Mouse (Mus musculus) CH12F3 (cell line): ENCODE data around the gene Galt.
"Not testable (repeated sequence)": the region's sequence is repeated elsewhere in the genome, so short reads cannot be mapped to it uniquely, and the experiment has no call there.

Experiments
- in situ Hi-C: fragments of 300-500 bp; cut with MboI; formaldehyde crosslinking; loops from 2 replicates; pipeline ENCODE4 v1.14.3; 2020; ENCODE audit warnings: low sequenced_read_pairs

Gene Galt

DNA sequence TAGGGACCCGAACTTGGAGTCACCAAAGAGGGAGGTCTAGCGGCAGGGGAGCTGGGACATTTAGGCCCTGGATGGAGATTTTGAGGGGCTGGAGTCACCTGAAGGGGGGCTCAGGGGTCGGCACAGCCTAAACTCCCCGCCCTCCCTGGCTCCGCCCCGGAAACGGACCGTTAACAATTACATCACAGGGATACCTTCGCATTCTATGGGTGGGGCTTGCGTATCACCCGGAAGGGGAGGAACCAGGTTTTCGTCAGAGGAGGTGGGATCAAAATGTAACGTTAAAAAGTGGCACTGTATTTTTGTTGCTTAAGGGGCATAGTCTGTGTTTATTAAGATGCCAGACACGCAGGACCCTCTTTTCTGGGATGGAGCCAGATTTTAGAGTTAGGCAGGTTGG lies 19.0 kb downstream of the Galt start, which contains the start of gene Ccl27a:
TSS of gene Ccl27a (minus strand) at position 246 of the 400 bp plus-strand sequence.
- in situ Hi-C loops = not testable (repeated sequence)

DNA sequence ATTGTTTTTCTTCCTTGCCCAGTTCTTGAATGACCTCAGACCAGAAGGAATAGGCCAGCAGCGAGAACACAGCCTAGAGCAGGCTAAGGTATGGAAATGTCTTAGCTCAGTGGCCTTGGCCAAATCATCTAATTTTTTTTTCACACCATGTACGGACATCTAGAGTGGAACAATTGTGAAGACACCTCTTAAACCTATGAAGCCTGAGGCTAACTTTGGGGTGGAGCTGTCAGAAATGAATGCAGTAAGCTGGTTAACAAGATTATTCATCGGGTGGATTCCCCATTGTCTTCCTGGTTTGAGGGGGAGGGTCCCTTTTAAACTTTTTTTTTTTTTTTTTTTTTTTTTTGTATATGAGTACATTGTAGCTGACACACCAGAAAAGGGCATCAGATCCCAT lies 19.5 kb downstream of the Galt start:
- in situ Hi-C loops = not testable (repeated sequence)

DNA sequence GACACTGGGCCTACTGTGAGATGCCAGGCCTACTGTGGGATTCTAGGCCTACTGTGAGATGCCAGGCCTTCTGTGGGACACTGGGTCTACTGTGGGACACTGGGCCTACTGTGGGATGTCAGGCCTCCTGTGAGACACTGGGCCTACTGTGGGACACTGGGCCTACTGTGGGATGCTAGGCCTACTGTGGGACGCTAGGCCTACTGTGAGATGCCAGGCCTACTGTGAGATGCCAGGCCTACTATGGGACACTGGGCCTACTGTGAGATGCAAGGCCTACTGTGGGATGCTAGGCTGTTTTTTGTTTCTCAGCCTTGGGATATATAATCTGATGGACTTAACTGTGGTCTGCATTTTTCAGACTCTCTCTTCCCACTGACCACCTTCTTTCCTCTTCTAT lies 20.8 kb downstream of the Galt start:
- in situ Hi-C loops = not testable (repeated sequence)

- in situ Hi-C loops = not testable (repeated sequence)
Observed at GRCm38 (mm10) chr4:41781271-41781670, 26.2 kb downstream of the Galt start.

- in situ Hi-C loops = not testable (repeated sequence)
Observed at GRCm38 (mm10) chr4:41781748-41782485, 26.9 kb downstream of the Galt start.

- in situ Hi-C loops = not testable (repeated sequence)
Observed at GRCm38 (mm10) chr4:41782711-41783110, 27.7 kb downstream of the Galt start.

DNA sequence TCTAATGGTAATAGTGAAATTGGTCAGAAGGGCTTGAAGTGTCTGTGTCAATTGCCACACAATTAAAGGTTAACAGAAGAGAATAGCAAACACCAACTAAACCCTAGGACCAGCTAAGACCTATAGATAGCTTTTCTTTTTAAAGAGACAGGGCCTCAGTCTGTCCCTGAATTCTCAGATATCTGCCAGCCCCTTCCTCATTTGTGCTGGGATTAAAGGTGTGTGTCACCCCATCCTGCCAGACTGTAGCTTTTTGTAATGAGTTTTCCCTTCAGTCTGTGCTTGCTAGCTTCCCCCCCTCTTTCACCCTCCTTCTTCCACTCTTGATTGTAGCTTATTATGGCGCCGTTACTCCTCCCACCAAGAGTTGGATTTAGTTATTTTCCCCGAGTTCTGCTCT lies 28.2 kb downstream of the Galt start:
- in situ Hi-C loops = not testable (repeated sequence)
